Mouse (Mus musculus) ES-Bruce4 (cell line): Measurements from ENCODE around the gene Grm4. TPM values are rescaled to one million over a fixed set of nuclear protein-coding genes. Genes with fewer than 3 reads are reported as not detected.

Experiments
- H3K27ac ChIP-seq: 2 replicates; pipeline ENCODE4 v1.5.1; 2012; ENCODE audit warnings: low read length, inconsistent platforms; ENCODE audit not compliant: insufficient read depth
- H3K27me3 ChIP-seq: 2 replicates; pipeline ENCODE4 v1.6.1; 2012; ENCODE audit warnings: mild to moderate bottlenecking, low read length, inconsistent platforms; ENCODE audit not compliant: control insufficient read depth, poor library complexity, insufficient read depth, severe bottlenecking
- H3K36me3 ChIP-seq: 2 replicates; pipeline ENCODE4 v1.6.1; 2012; ENCODE audit warnings: inconsistent platforms, mild to moderate bottlenecking, low read length, moderate library complexity; ENCODE audit not compliant: control insufficient read depth, poor library complexity, insufficient read depth, severe bottlenecking
- H3K4me1 ChIP-seq: one replicate; pipeline ENCODE4 v1.8.1; 2011; ENCODE audit warnings: low read length; ENCODE audit not compliant: control insufficient read depth, insufficient read depth
- H3K4me3 ChIP-seq: 2 replicates; pipeline ENCODE4 v1.5.1; 2011; ENCODE audit warnings: low read depth, mild to moderate bottlenecking, low read length
- H3K9ac ChIP-seq: 2 replicates; pipeline ENCODE4 v1.6.1; 2012; ENCODE audit warnings: low read depth, mild to moderate bottlenecking, inconsistent platforms; ENCODE audit not compliant: poor library complexity, severe bottlenecking
- H3K9me3 ChIP-seq: replicated peaks from 2 replicates; pipeline ENCODE4 v1.6.1; 2012; ENCODE audit warnings: mild to moderate bottlenecking, low read length, inconsistent platforms; ENCODE audit not compliant: control insufficient read depth, poor library complexity, insufficient read depth, severe bottlenecking
- CTCF ChIP-seq: IDR thresholded peaks from one replicate; pipeline ENCODE4 v1.8.1; 2011; ENCODE audit warnings: low read depth, low read length
- EP300 ChIP-seq: IDR thresholded peaks from 2 replicates; pipeline ENCODE4 v1.6.1; 2011; ENCODE audit warnings: low read depth, low read length; ENCODE audit not compliant: insufficient read depth
- POLR2A ChIP-seq: IDR thresholded peaks from one replicate; pipeline ENCODE4 v1.8.1; 2011; ENCODE audit warnings: low read length; ENCODE audit not compliant: insufficient read depth
- polyA plus RNA-seq: library from polyadenylated mRNA; stranded (reverse); fragments of >200 nt; gene quantifications from 2 replicates; pipeline ENCODE4 v1.2.4, GENCODE M21; 2011; ENCODE audit warnings: low read depth; ENCODE audit not compliant: missing spikeins, insufficient read depth, insufficient read length

Gene Grm4
- polyA plus RNA-seq, 1 experiment: 0.63 TPM

GRCm38 (mm10) chr17:27563771-27564244 lies 42.6 kb upstream of the Grm4 start:
- peaks cover 18% of the 10 kb centered on the region for H3K36me3 ChIP-seq
- no peaks in the 10 kb centered on the region for H3K9me3 ChIP-seq
- H3K27ac ChIP-seq: no peak overlapping the region; the same call in 1 of the 2 replicates
- no peak overlapping the region for H3K9ac ChIP-seq
- no peak overlapping the region for H3K4me3 ChIP-seq
- no peak for TF ChIP-seq EP300
- no peak for TF ChIP-seq CTCF
- TF ChIP-seq POLR2A: no peak
- H3K4me1 ChIP-seq: no peaks in the 10 kb centered on the region
- no peaks in the 10 kb centered on the region for H3K27me3 ChIP-seq

- H3K9ac ChIP-seq: peak overlapping the region; percentile 24; the same call in 1 of the 2 replicates
- no peak for TF ChIP-seq CTCF
- TF ChIP-seq POLR2A: no peak
- TF ChIP-seq EP300: no peak
- no peaks in the 10 kb centered on the region for H3K4me1 ChIP-seq
- no peak overlapping the region for H3K4me3 ChIP-seq
- H3K27me3 ChIP-seq: no peaks in the 10 kb centered on the region
- H3K27ac ChIP-seq: peak overlapping the region; percentile 76
- peaks cover 18% of the 10 kb centered on the region for H3K36me3 ChIP-seq
- H3K9me3 ChIP-seq: no peaks in the 10 kb centered on the region
These were observed 40.8 kb upstream of the Grm4 start for GRCm38 (mm10) chr17:27561809-27562526.

GRCm38 (mm10) chr17:27560926-27561480 lies 39.8 kb upstream of the Grm4 start:
- H3K27ac ChIP-seq: peak overlapping the region; percentile 76; the same call in 1 of the 2 replicates
- no peaks in the 10 kb centered on the region for H3K4me1 ChIP-seq
- H3K36me3 ChIP-seq: peaks cover 18% of the 10 kb centered on the region

GRCm38 (mm10) chr17:27559596-27559995 lies 38.4 kb upstream of the Grm4 start:
- no peaks in the 10 kb centered on the region for H3K4me1 ChIP-seq
- TF ChIP-seq POLR2A: no peak
- TF ChIP-seq CTCF: no peak
- no peak for TF ChIP-seq EP300
- peaks cover 18% of the 10 kb centered on the region for H3K36me3 ChIP-seq
- no peaks in the 10 kb centered on the region for H3K27me3 ChIP-seq
- peak overlapping the region; percentile 58 for H3K4me3 ChIP-seq
- H3K27ac ChIP-seq: no peak overlapping the region
- H3K9ac ChIP-seq: peak overlapping the region; percentile 98
- H3K9me3 ChIP-seq: no peaks in the 10 kb centered on the region

More at GRCm38 (mm10) chr17:27560926-27561480, 39.8 kb upstream of the Grm4 start:
- Histone ChIP-seq H3K4me3 (no peak overlapping the region), H3K9ac (no peak overlapping the region), H3K27me3 (no peaks in the 10 kb centered on the region), H3K9me3 (no peaks in the 10 kb centered on the region)
- TF ChIP-seq CTCF: no peak

- H3K27ac ChIP-seq: no peak overlapping the region; the same call in 1 of the 2 replicates
- no peaks in the 10 kb centered on the region for H3K9me3 ChIP-seq
- H3K4me1 ChIP-seq: no peaks in the 10 kb centered on the region
- H3K9ac ChIP-seq: peak overlapping the region; percentile 98
- TF ChIP-seq POLR2A (no peak), CTCF (no peak), EP300 (no peak)
- H3K36me3 ChIP-seq: peaks cover 18% of the 10 kb centered on the region
- H3K27me3 ChIP-seq: no peaks in the 10 kb centered on the region
- H3K4me3 ChIP-seq: peak overlapping the region; percentile 58
These were observed 37.6 kb upstream of the Grm4 start for GRCm38 (mm10) chr17:27558845-27559244.

GRCm38 (mm10) chr17:27557927-27558661 lies 36.9 kb upstream of the Grm4 start:
- Histone ChIP-seq H3K9me3 (no peaks in the 10 kb centered on the region), H3K4me1 (peaks cover 2% of the 10 kb centered on the region), H3K36me3 (peaks cover 18% of the 10 kb centered on the region), H3K27me3 (no peaks in the 10 kb centered on the region), H3K9ac (peak overlapping the region; percentile 98), H3K4me3 (peak overlapping the region; percentile 96), H3K27ac (peak overlapping the region; percentile 33)
- TF ChIP-seq POLR2A: no peak
- TF ChIP-seq EP300: no peak
- no peak for TF ChIP-seq CTCF
